Mouse (Mus musculus) stomach, embryonic 15.5 days (tissue): ENCODE results near the gene Ell2. TPM values are rescaled to one million over a fixed set of nuclear protein-coding genes. Genes with fewer than 3 reads are reported as not detected.

ENCODE experiments used
- ATAC-seq: fragments of 200-750 bp; cut with Nextera tagmentation; 2 replicates; pipeline ENCODE4 v1.8.0; 2017; ENCODE audit warnings: low read depth, moderate number of reproducible peaks, moderate TSS enrichment; ENCODE audit not compliant: insufficient read depth, low FRiP score
- H3K27ac ChIP-seq: fragments of 300-500 bp; sonication (generic); 2 replicates; pipeline ENCODE4 v1.5.1; 2015; ENCODE audit warnings: mild to moderate bottlenecking, inconsistent platforms
- H3K27me3 ChIP-seq: fragments of 300-500 bp; sonication (generic); replicated peaks from 2 replicates; pipeline ENCODE4 v1.6.1; 2015; ENCODE audit warnings: inconsistent platforms
- H3K36me3 ChIP-seq: fragments of 300-500 bp; sonication (generic); 2 replicates; pipeline ENCODE4 v1.6.1; 2015; ENCODE audit warnings: inconsistent platforms
- H3K4me1 ChIP-seq: fragments of 300-500 bp; sonication (generic); 2 replicates; pipeline ENCODE4 v1.6.1; 2015; ENCODE audit warnings: inconsistent platforms
- H3K4me2 ChIP-seq: fragments of 300-500 bp; sonication (generic); 2 replicates; pipeline ENCODE4 v1.6.1; 2015; ENCODE audit warnings: mild to moderate bottlenecking, inconsistent platforms
- H3K4me3 ChIP-seq: fragments of 300-500 bp; sonication (generic); replicated peaks from 2 replicates; pipeline ENCODE4 v1.5.1; 2015; ENCODE audit warnings: inconsistent platforms
- H3K9ac ChIP-seq: fragments of 300-500 bp; sonication (generic); 2 replicates; pipeline ENCODE4 v1.6.1; 2015; ENCODE audit warnings: inconsistent platforms
- H3K9me3 ChIP-seq: fragments of 300-500 bp; sonication (generic); 2 replicates; pipeline ENCODE4 v1.6.1; 2016; ENCODE audit warnings: inconsistent platforms
- WGBS: fragments of 180-500 bp; shearing (Covaris S2); methylation state at CpG from one replicate; pipeline ENCODE4 v1.1.7; 2015; 5-methylcytosine and 5-hydroxymethylcytosine counted together
- polyA plus RNA-seq: library from polyadenylated mRNA; unstranded; fragments of >200 nt; fragmentation: Nextera tagmentation; extraction: Ambion mirVana; gene quantifications from 2 replicates; pipeline ENCODE4 v1.2.1, GENCODE M21; 2015

The Ell2 gene
- polyA plus RNA-seq, 1 experiment from 2014 or later, result 14.9 TPM

GRCm38 (mm10) chr13:75735606-75736005 is 29.0 kb downstream of the Ell2 start:
- no peaks in the 10 kb centered on the region for H3K36me3 ChIP-seq
- WGBS, result 88% methylated on average over 1 of the region's 1 CpGs
- H3K4me3 ChIP-seq, result no peak overlapping the region
- no peak overlapping the region for H3K9ac ChIP-seq
- no peaks in the 10 kb centered on the region for H3K27me3 ChIP-seq
- no peak for ATAC-seq
- no peaks in the 10 kb centered on the region for H3K9me3 ChIP-seq
- H3K4me1 ChIP-seq, result peaks cover 6% of the 10 kb centered on the region
- H3K27ac ChIP-seq, result no peak overlapping the region
- H3K4me2 ChIP-seq, result no peak overlapping the region

- WGBS, result 47% methylated on average over 7 of the region's 7 CpGs
- H3K4me2 ChIP-seq, result no peak overlapping the region
- no peaks in the 10 kb centered on the region for H3K27me3 ChIP-seq
- H3K4me1 ChIP-seq, result peaks cover 6% of the 10 kb centered on the region
- H3K36me3 ChIP-seq, result no peaks in the 10 kb centered on the region
- ATAC-seq, result no peak
- no peak overlapping the region for H3K9ac ChIP-seq
- H3K4me3 ChIP-seq, result no peak overlapping the region
- H3K27ac ChIP-seq, result no peak overlapping the region
- no peaks in the 10 kb centered on the region for H3K9me3 ChIP-seq
Observed at GRCm38 (mm10) chr13:75737991-75738390, 31.4 kb downstream of the Ell2 start.

DNA sequence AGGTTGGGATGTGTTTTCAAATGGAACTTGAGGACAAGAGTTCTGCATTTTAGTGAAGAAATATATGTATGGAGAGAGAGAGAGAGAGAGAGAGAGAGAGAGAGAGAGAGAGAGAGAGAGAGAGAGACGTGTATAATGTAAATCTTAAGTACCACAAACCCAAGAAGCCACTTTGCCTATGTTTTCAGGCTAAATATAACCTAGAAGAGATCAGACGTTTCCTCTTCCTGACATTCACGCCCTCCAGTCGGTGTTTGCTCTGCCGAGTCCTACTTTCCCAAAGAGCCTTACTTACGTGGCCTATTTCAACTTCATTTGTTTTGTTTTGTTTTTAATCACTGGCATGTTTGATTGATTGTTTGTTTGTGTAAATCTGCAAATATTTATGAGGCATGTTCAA is 32.0 kb downstream of the Ell2 start:
- no peaks in the 10 kb centered on the region for H3K27me3 ChIP-seq
- no peak for ATAC-seq
- peak overlapping the region; percentile 0; the same call in 1 of the 2 replicates for H3K4me2 ChIP-seq
- no peak overlapping the region for H3K27ac ChIP-seq
- 31% methylated on average over 6 of the region's 6 CpGs for WGBS
- H3K4me3 ChIP-seq, result no peak overlapping the region
- no peaks in the 10 kb centered on the region for H3K36me3 ChIP-seq
- no peaks in the 10 kb centered on the region for H3K9me3 ChIP-seq
- no peak overlapping the region for H3K9ac ChIP-seq
- H3K4me1 ChIP-seq, result peaks cover 6% of the 10 kb centered on the region

GRCm38 (mm10) chr13:75738957-75739356 is 32.4 kb downstream of the Ell2 start:
- WGBS, result 51% methylated on average over 3 of the region's 3 CpGs
- Histone ChIP-seq H3K9ac (no peak overlapping the region), H3K27me3 (no peaks in the 10 kb centered on the region), H3K36me3 (no peaks in the 10 kb centered on the region), H3K4me3 (no peak overlapping the region), H3K4me1 (peaks cover 6% of the 10 kb centered on the region), H3K27ac (no peak overlapping the region), H3K9me3 (no peaks in the 10 kb centered on the region), H3K4me2 (peak overlapping the region; percentile 0; the same call in 1 of the 2 replicates)
- peak; percentile 77; the same call in 1 of the 2 replicates for ATAC-seq

- H3K4me3 ChIP-seq, result no peak overlapping the region
- 26% methylated on average over 3 of the region's 3 CpGs for WGBS
- no peak overlapping the region for H3K27ac ChIP-seq
- no peaks in the 10 kb centered on the region for H3K27me3 ChIP-seq
- no peak overlapping the region for H3K4me2 ChIP-seq
- no peak for ATAC-seq
- H3K9ac ChIP-seq, result no peak overlapping the region
- no peaks in the 10 kb centered on the region for H3K9me3 ChIP-seq
- no peaks in the 10 kb centered on the region for H3K36me3 ChIP-seq
- peaks cover 6% of the 10 kb centered on the region for H3K4me1 ChIP-seq
Observed at GRCm38 (mm10) chr13:75740018-75740417, 33.5 kb downstream of the Ell2 start.

DNA sequence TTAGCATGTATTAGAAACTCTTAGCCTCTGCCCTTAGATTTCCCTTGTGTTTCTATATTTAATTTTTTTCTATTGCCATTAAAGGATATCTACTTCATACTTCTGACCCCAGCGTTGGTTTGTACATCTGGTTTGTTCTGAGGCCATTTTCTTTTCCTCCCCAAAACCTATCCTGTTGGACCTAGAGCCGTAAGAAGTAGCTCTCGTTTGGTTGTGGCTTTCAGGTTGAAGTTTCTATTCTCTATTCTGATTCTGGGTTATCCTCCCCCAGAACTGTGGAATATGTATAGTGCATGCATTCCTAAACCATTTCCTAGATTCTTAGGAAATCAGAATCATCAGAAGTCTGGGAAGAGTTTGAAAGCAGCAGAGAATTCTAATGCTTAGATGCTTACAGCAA is 34.6 kb downstream of the Ell2 start:
- H3K4me2 ChIP-seq, result no peak overlapping the region

DNA sequence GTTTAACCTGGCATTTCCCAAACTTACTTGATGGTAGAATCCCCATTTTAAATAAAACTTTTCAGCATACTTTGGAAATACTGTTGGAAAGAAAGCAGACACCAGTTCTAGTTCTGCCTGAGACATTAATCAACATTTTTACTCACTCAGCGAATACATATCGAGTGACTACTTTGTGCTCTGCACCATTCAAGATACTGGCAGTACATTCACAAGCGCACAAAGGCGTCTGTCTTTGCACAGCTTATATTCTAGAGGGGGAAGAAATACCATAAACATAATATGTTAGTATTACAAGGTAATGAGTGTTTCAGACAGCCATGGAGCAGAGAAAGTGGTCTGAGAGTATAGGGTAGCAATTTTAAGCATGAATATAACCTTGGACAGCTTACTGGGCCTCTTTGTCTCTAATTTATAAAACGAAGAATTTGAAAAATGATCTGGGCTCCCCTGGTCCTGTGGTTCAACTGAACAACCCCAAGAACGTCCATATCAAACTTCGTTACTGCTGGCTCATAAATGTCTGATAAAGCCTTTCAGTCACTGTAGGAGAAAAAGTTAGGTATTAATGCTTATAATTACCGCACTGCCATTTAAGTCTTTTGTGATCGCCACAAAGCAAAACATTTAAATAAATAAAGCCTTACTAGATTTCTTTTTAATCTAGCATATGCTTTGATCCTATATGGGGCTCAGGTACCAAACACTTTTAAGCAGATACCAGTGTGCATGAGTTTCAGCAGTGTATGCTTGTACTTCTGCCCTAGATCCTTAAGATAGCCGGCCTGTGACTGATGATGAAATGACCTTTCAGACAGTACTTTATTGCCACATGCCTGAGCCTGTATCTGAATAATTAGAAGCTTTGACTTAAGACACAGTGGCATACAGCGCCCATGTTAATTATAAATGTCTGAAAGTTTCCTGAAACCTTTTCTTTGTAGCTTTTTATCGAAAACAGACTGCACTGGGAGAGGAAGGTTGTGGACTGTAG is 35.5 kb downstream of the Ell2 start:
- Histone ChIP-seq H3K4me2 (no peak overlapping the region), H3K27me3 (no peaks in the 10 kb centered on the region)
- WGBS, result 63% methylated on average over 12 of the region's 12 CpGs

More for the DNA sequence above, 34.6 kb downstream of the Ell2 start:
- Histone ChIP-seq H3K27ac (no peak overlapping the region), H3K27me3 (no peaks in the 10 kb centered on the region), H3K36me3 (no peaks in the 10 kb centered on the region), H3K4me1 (peaks cover 6% of the 10 kb centered on the region), H3K4me3 (no peak overlapping the region), H3K9me3 (no peaks in the 10 kb centered on the region), H3K9ac (no peak overlapping the region)
- ATAC-seq, result no peak
- 84% methylated on average over 3 of the region's 3 CpGs for WGBS

GRCm38 (mm10) chr13:75742970-75743369 is 36.4 kb downstream of the Ell2 start:
- Histone ChIP-seq H3K9me3 (no peaks in the 10 kb centered on the region), H3K4me2 (no peak overlapping the region), H3K27ac (no peak overlapping the region), H3K9ac (no peak overlapping the region), H3K4me3 (no peak overlapping the region), H3K36me3 (no peaks in the 10 kb centered on the region), H3K27me3 (no peaks in the 10 kb centered on the region), H3K4me1 (peaks cover 5% of the 10 kb centered on the region)
- WGBS, result 87% methylated on average over 3 of the region's 3 CpGs
- ATAC-seq, result no peak

More for the DNA sequence above, 35.5 kb downstream of the Ell2 start:
- Histone ChIP-seq H3K9ac (no peak overlapping the region), H3K4me1 (peaks cover 6% of the 10 kb centered on the region), H3K9me3 (no peaks in the 10 kb centered on the region), H3K4me3 (no peak overlapping the region), H3K36me3 (no peaks in the 10 kb centered on the region), H3K27ac (no peak overlapping the region)
- no peak for ATAC-seq

GRCm38 (mm10) chr13:75744065-75744464 is 37.5 kb downstream of the Ell2 start:
- WGBS, result 87% methylated on average over 4 of the region's 4 CpGs
- Histone ChIP-seq H3K4me3 (no peak overlapping the region), H3K4me2 (no peak overlapping the region), H3K27ac (no peak overlapping the region), H3K9me3 (no peaks in the 10 kb centered on the region), H3K36me3 (no peaks in the 10 kb centered on the region), H3K27me3 (no peaks in the 10 kb centered on the region), H3K4me1 (peaks cover 4% of the 10 kb centered on the region; the same call in 1 of the 2 replicates), H3K9ac (no peak overlapping the region)
- ATAC-seq, result no peak

GRCm38 (mm10) chr13:75745328-75745727 is 38.8 kb downstream of the Ell2 start:
- Histone ChIP-seq H3K9ac (no peak overlapping the region), H3K4me2 (no peak overlapping the region), H3K27me3 (no peaks in the 10 kb centered on the region), H3K27ac (no peak overlapping the region), H3K36me3 (no peaks in the 10 kb centered on the region), H3K4me3 (no peak overlapping the region), H3K9me3 (no peaks in the 10 kb centered on the region), H3K4me1 (no peaks in the 10 kb centered on the region)
- no peak for ATAC-seq

DNA sequence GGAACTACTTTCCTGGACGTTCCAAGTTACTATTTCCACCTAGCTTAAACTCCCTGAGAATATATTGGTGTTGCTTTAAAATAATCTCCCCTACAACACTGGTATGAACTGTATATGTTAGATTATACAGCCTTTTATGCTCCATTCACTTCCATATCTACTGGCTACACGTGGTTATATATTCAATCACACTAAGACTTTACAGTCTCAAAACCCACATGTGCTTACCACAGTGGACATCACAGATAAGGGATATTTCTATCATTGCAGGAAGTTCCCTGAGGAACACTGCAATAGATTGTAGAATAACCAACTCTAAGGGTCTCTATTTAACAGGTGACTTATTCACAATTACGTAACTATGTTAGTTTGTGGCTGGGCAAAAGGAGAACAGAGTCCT is 40.7 kb downstream of the Ell2 start:
- WGBS, result 80% methylated on average over 3 of the region's 3 CpGs
- no peaks in the 10 kb centered on the region for H3K4me1 ChIP-seq
- no peaks in the 10 kb centered on the region for H3K36me3 ChIP-seq
- H3K9me3 ChIP-seq, result no peaks in the 10 kb centered on the region
- no peak for ATAC-seq
- no peak overlapping the region for H3K4me3 ChIP-seq
- H3K9ac ChIP-seq, result no peak overlapping the region
- H3K4me2 ChIP-seq, result no peak overlapping the region
- H3K27ac ChIP-seq, result no peak overlapping the region
- H3K27me3 ChIP-seq, result no peaks in the 10 kb centered on the region

GRCm38 (mm10) chr13:75748685-75749084 is 42.1 kb downstream of the Ell2 start:
- H3K9ac ChIP-seq, result no peak overlapping the region
- H3K4me3 ChIP-seq, result no peak overlapping the region
- 84% methylated on average over 7 of the region's 7 CpGs for WGBS
- H3K4me1 ChIP-seq, result 0 out of 2 replicates have a peak, but pooled peaks cover 3% of the 10 kb centered on the region
- H3K36me3 ChIP-seq, result no peaks in the 10 kb centered on the region
- no peak overlapping the region for H3K4me2 ChIP-seq
- ATAC-seq, result no peak
- no peaks in the 10 kb centered on the region for H3K27me3 ChIP-seq
- no peak overlapping the region for H3K27ac ChIP-seq
- H3K9me3 ChIP-seq, result no peaks in the 10 kb centered on the region
